Mouse (Mus musculus) lung, adult 2 months (tissue): ENCODE data around the gene Gm20388. TPM values are rescaled to one million over a fixed set of nuclear protein-coding genes. Genes with fewer than 3 reads are reported as not detected.

Experiments
- DNase-seq: peaks from one replicate; pipeline ENCODE4 v3.0.0; 2022
- H3K4me1 ChIP-seq: fragments of 200-500 bp; 2 replicates; pipeline ENCODE4 v1.6.1; 2011; ENCODE audit warnings: low read length; ENCODE audit not compliant: control insufficient read depth, insufficient read depth
- H3K4me3 ChIP-seq: fragments of 200-500 bp; replicated peaks from 2 replicates; pipeline ENCODE3; 2011; ENCODE audit warnings: low read depth, mild to moderate bottlenecking, control low read depth, low read length; ENCODE audit errors: extremely low read depth
- CTCF ChIP-seq: fragments of 200-500 bp; IDR thresholded peaks from 2 replicates; pipeline ENCODE4 v1.5.1; 2011; ENCODE audit warnings: mild to moderate bottlenecking, low read length, control low read depth; ENCODE audit not compliant: insufficient read depth
- POLR2A ChIP-seq: fragments of 200-500 bp; IDR thresholded peaks from 2 replicates; pipeline ENCODE4 v1.6.1; 2011; ENCODE audit warnings: low read depth, mild to moderate bottlenecking, control low read depth, low read length, borderline replicate concordance; ENCODE audit errors: extremely low read depth
- WGBS: fragments of 180-500 bp; shearing (Covaris S2); methylation state at CpG from one replicate; pipeline ENCODE4 v1.1.7; 2018; 5-methylcytosine and 5-hydroxymethylcytosine counted together
- polyA plus RNA-seq: library from polyadenylated mRNA; depleted of rRNA; stranded (reverse); fragments of >200 nt; gene quantifications from 2 replicates; pipeline ENCODE4 v1.2.3, GENCODE M21; 2012

The Gm20388 gene
- polyA plus RNA-seq, 1 experiment = 67.8 TPM

DNA sequence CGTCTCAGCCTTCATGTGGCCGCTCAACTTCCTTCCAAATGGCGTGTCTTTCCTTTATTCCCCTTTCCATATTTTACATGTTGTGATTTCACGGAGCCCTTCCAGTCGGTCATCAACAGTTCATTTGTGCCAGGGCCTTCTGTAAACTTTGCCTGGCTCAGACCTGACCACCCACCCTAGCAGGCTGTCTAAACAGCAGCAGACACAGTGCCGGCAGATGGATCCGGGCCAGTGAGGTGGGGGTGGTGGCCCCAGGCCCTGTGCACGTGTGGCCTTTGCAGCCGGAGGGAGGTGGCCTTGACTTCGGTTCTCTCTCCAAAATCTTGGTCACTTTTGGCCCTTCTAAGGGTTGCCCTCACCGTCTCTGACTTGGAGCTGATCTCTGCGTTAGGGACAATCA, 940.8 kb downstream of the Gm20388 start:
- Histone ChIP-seq H3K4me3 (no peak overlapping the region), H3K4me1 (no peaks in the 10 kb centered on the region)
- TF ChIP-seq POLR2A (no peak), CTCF (no peak)
- 71% methylated on average over 12 of the region's 12 CpGs for WGBS
- DNase-seq = no peak

DNA sequence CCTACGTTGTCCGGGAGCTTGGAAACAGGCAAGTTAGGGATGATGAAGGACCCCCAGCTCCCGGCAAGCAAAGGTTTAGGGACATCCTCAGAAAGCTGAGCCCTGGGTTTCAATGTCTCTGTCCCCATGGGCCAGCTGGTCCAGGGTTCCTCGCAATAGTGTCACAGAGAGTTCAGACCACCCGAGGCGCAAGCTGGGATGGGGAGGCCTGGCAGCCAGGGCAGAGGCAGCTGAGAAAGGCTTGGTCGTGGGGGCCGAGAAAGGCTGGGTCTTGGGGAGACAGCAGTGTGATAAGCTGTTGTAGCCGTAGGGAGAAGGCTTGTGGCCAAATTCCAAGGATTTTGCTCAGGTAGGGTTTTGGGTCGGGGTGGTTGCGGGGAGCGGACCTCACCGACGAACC, 949.2 kb downstream of the Gm20388 start:
- Histone ChIP-seq H3K4me1 (peaks cover 6% of the 10 kb centered on the region; the same call in 1 of the 2 replicates), H3K4me3 (no peak overlapping the region)
- WGBS = 63% methylated on average over 14 of the region's 14 CpGs
- TF ChIP-seq POLR2A (no peak), CTCF (no peak)
- no peak for DNase-seq

DNA sequence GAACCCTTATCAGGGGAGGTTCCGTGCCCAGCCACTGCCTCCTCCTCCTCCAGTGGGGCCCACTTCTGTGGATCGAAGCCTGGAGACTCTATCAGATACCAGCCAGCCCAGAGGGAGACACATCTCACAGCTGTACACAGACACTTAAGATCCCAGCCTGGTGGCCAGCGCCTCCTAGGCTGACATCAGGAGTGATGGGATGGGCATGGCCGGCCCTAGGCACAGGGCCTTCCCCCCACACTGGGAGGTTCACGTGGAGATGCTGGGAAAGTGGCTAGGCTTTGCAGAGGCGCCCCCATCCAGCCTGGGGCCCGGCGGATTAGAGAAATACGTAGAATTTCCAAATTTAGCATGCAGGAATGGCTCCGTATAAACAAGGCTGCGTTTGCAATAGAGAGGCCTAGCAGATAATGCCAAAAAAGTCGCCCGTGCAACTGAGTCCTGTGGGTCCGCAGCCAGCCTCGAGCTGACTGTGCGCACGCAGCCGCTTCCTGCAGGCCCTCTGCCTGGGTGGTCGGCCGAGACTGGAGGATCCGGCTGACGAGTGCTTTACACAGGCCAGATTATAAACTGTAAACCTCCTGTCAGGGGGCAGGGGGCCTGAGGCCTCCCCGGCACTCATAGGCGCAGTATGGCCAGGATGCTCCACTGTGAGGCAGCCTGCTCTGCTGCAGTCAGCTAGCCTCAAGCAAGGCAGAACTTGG, 949.9 kb downstream of the Gm20388 start:
- WGBS = 54% methylated on average over 24 of the region's 24 CpGs
- peaks cover 6% of the 10 kb centered on the region; the same call in 1 of the 2 replicates for H3K4me1 ChIP-seq
- TF ChIP-seq CTCF = no peak
- no peak for TF ChIP-seq POLR2A
- DNase-seq = no peak
- H3K4me3 ChIP-seq = no peak overlapping the region

DNA sequence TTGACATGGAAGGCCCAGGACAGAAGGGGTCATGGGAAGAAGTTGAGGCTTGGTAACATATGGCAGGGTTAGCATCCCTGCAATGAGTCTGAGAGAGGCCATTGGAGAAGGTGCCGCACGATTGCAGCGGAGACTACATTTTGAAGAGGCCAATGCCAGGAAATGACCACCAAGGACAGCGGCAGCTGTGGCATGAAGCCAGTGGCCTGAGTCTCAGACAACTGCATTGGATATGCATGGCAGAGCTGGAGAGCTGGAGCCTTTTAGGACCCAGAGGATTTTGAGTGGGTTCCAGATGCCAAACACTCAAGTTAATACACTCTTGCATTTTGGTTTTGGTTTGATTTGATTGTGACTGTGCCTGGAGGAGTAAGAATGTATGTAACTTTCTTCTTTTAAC, 953.0 kb downstream of the Gm20388 start:
- no peak for DNase-seq
- H3K4me3 ChIP-seq = no peak overlapping the region
- peaks cover 6% of the 10 kb centered on the region; the same call in 1 of the 2 replicates for H3K4me1 ChIP-seq
- TF ChIP-seq CTCF (no peak), POLR2A (no peak)
- WGBS = 54% methylated on average over 4 of the region's 4 CpGs

DNA sequence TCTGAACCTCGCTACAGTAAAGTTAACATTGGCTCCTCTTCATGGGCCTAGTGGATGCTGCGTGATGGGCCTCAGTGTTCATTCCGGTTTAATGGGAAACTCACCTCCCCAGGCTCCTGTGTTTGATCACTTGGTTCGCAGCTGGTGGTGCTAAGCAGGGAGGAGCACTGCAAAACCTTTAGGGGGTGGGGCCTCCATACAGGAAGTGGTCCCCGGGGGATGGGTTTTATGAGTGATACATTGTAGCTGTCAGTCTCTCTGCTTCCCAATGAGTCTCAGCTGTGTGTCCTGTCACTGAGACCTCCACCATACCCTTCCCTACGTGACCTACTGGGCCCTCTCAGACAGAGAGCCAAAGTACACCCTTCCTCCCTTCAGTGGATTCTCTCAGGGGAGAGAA, 956.7 kb downstream of the Gm20388 start:
- no peak for DNase-seq
- WGBS = 53% methylated on average over 6 of the region's 6 CpGs
- TF ChIP-seq CTCF (no peak), POLR2A (no peak)
- H3K4me3 ChIP-seq = no peak overlapping the region
- no peaks in the 10 kb centered on the region for H3K4me1 ChIP-seq

DNA sequence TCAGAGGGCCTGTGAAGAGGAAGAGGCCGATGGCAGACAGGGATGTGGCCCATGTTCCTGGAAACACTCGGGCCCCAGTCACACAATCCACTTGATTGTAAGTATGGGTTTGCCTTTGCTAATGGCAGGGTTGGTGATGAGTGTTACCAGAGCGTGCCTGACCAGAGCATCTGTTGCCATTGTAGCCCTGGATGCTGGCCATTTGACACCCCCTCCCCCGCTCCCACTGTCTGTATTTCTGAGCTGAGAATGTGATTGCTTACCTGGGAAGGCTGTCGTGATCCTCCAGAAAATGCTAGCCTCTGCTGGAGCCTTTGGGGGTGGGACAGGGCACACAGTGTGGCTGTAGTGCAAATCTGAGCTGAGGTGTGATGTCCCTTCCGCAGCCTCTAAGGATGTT, 962.0 kb downstream of the Gm20388 start:
- H3K4me3 ChIP-seq = no peak overlapping the region
- WGBS = 88% methylated on average over 6 of the region's 6 CpGs

DNA sequence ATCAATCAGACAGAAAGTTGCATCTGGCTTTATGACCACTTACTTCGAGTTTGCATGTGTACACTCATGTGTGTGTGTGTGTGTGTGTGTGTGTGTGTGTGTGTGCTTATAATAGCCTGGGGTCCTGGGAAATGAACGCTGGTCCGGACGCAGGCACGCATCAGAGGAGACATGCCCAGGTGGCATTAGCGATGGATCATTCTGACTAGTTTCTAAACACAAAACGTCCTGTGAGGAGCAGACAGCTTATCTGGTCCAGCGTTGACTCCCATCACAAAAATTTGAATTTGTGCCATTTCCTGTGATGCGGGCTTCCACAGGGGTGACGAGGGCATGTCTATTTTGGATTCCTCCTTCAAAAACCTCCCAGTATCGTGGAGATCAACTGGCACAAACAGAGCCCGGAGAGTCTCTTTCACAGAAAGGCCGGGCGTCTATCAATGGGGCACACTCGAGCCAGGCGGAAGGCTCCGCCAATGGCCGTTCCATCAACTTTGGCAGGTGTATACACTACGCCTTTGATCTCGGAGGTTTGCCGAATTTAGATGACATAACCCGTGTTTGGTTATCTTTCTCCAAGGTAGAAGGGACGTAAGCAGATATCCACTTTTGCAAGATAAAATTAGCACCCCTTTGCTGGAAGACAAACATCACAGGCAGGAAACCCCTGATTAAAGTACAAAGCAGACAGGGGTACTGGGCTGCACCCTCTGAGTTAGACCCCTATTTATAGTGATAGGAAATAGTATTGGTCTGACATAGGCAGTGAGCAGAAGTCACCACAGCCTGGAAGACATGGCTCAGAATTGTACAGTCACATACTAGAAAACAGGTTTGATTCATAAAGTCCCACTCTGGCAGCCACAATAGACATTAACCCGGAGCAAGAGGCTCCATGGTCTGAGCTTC, 965.6 kb downstream of the Gm20388 start:
- no peak for TF ChIP-seq POLR2A
- no peak for TF ChIP-seq CTCF
- Histone ChIP-seq H3K4me1 (peaks cover 11% of the 10 kb centered on the region), H3K4me3 (no peak overlapping the region)
- DNase-seq = peak; percentile 41
- 17% methylated on average over 24 of the region's 24 CpGs for WGBS

More for the DNA sequence above, 962.0 kb downstream of the Gm20388 start:
- TF ChIP-seq POLR2A (no peak), CTCF (no peak)
- no peak for DNase-seq
- H3K4me1 ChIP-seq = peaks cover 6% of the 10 kb centered on the region

DNA sequence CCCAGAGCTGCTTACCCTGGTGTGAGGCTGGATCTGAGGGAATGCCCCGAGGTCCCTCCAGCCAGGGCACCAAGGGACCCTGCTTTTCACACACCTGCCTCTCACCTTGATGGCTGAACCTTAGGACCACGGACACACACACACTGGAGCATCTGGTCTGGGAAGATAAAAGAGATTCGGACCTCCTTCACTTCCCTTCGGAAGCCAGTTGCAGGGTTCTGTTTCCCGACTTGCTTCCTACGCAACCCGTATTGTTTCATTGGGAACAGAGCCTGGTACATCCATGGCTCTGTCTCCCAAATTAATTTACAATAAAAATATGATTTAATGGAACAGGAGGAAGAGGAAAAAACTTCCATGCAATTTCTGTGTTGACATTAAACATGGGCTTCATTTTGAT, 966.4 kb downstream of the Gm20388 start:
- DNase-seq = no peak
- 40% methylated on average over 7 of the region's 7 CpGs for WGBS
- H3K4me1 ChIP-seq = peaks cover 11% of the 10 kb centered on the region
- H3K4me3 ChIP-seq = no peak overlapping the region
- TF ChIP-seq CTCF (no peak), POLR2A (peak; percentile 22; the same call in 1 of the 2 replicates)

DNA sequence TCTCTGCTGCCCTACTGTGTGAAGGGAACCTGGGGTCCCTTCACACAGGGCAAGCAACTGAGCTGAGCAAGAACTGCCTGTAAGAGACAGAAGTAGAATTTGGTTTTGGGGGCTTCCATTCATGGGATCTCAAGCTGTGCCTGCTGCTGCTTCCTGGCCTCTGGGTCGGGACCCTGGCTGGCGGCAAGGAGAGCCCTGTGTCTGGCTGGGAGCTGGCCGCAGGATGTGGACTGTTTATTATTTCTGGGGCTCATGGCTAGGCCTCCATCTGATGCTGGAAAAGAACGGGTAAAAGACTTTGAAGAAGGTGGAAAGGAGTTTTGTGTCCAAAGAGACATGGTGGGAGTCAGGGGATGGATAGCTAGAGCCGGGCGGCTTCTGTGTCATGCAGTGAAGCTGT, 969.3 kb downstream of the Gm20388 start:
- H3K4me1 ChIP-seq = peaks cover 10% of the 10 kb centered on the region
- WGBS = 40% methylated on average over 6 of the region's 6 CpGs

DNA sequence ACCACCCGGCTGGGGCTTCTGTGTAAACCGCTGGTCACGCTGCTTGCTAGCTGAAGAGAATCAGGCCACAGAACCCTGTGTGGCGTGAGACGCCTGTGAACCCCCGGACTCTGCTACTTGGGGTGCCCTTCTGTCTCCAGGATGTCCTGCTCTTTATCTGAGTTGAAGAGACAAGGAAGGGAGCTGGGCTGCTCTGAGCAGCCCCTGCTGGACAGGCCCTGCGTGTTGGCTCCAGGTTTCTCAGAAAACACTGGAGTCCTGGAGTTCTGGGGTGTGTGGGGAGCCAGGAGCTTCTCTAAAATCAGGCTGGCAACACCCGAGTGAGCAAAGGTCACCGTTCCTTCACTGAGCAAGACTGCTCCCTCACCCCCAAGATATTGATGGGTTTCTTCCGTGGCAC, 971.0 kb downstream of the Gm20388 start:
- Histone ChIP-seq H3K4me3 (peak overlapping the region; percentile 73), H3K4me1 (peaks cover 7% of the 10 kb centered on the region)
- peak; percentile 26 for DNase-seq
- TF ChIP-seq POLR2A (no peak), CTCF (no peak)
- WGBS = 46% methylated on average over 10 of the region's 10 CpGs

More for the DNA sequence above, 969.3 kb downstream of the Gm20388 start:
- DNase-seq = no peak
- H3K4me3 ChIP-seq = peak overlapping the region; percentile 73
- TF ChIP-seq POLR2A (0 out of 2 replicates have a peak, but pooled peaks have one; percentile 17), CTCF (no peak)
